Mouse (Mus musculus): ENCODE measurements around the gene Atp10a.

Atp10a gene

DNA sequence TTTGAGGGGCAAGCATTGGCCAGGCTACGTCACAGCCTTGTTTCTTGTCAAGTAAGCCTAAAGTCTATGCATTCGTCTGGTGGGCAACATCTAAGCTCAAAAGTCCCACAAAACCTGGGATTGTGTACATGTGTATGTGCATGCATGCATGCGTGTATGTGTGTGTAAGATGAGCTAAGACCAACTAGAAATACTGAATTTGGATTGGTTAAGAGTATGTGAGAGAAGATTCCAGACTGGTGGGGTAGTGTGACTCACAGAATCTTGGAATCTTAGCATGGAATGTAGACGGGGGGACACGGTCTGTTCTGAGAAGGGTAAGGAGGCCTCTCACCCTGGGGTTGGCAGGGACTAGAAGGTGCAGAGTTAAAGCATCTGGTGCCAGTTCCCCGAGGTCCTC is at the start of gene Atp10a:
Gene Atp10a, plus strand, starts transcription at position 301 of the 400 bp plus-strand sequence.
- DNase-seq (ENCODE audit: low spot score in 2 of 2): no peak

DNA sequence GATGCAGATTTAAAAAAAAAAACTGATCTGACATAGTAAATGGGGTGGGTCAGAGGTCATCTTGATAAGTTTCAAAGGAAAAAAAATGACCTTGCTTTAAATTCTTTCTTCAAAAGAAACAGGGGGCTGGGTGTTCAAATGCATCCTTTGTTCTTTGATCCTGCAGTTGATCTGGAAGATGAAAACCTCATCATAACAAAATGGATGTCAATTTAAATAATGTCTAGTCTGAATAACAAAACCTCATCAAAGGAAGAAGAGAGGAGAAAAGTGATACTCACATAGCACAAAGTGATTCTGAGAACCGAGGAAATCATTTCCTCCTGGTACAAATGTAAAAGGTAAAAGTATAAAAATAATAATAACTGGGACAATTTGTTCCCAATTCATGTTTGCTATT is 37.9 kb upstream of the Atp10a start:
- DNase-seq (ENCODE audit: low spot score in 2 of 2): no peak

DNA sequence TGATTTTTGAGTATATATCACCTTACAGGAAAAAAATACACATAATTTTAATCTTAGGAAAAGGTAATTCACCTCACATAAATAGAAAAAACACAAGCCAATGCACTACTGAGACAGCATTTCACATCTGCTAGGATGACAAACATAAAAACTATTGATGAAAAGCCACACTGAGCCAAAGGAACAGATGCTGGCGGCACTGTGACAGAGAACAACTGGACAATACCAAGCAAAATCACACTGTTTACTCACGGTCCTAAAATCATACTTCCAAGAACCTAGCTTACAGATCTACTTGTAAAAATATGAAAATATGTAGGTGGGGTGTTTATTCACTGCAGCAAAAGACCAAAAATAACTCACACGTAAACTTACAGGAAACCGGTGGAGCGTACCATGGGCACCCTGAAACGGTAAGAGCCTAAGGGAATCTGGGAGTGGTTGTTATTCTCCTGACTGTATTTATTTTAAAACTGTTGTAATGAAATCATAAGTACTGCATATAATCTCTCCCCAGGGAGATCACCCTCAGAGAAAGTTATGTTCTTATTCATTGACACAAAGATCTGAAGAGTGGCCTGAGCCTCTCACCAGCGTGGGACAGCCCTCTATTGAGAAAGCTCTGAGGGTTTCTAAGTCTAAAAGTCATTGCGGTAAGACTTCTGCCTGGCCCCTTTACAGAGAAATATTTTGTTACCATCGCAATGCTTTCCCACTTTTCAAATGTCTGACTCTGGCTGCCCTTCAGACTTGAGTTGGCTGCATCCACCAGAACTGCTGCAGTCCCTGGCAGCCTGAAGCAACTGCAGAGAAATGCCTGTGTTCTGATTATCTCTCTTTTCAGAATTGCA is 29.4 kb upstream of the Atp10a start:
- DNase-seq (ENCODE audit: low spot score in 2 of 2): no peak

DNA sequence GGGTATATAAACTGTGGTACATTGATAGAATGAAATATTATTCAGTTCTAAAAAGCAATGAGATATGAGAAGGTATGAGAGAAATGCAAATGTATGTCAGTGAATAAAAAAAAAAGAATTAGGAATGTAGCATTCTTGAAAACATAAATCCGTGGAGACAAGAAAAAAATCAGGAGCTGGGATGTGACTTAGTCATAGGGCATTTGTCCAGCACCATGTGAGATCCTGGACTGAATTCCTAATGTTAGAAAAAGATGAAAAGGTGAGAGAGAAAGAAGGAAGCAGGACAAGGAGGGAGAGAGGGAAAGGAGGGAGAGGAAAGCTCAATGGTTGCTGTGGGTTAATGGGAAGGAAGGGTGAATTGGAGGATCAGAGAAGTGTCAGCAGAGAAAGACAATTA is 28.6 kb upstream of the Atp10a start:
- no peak for DNase-seq (ENCODE audit: low spot score in 2 of 2)

DNA sequence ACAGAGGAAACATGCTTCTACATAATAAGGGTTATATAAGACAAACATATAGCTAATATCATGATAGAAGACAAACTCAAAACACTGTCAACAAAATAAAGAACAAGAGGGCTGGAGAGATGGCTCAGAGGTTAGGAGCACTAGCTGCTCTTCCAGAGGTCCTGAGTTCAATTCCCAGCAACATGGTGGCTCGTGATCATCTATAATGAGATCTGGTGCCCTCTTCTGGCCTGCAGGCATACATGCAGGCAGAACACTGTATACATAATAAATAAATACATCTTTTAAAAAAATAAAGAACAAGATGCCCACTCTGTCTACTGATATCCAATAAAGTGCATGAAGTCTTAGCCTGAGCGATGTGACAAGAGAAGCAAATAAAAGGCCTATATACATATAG is 26.7 kb upstream of the Atp10a start:
- DNase-seq (ENCODE audit: low spot score in 2 of 2): no peak

DNA sequence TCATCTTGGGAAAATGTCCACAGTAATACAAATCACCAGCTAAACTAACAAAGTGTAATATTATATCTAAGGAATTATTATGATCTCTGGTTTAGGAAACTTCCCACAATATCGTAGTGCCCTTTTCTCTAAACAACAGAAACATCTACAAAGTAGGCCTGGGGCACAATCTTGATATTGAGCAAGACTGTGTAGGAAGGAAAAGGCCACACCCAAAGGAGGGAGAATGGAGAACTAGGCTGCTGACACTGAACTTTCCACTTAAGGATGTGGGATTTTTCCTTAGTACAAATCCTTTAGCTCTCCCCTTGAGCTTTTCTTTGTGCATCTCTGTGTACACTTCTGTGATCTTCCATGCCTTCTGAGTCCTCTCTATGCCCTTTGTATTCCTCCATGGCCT is 22.3 kb upstream of the Atp10a start:
- no peak for DNase-seq (ENCODE audit: low spot score in 2 of 2)

DNA sequence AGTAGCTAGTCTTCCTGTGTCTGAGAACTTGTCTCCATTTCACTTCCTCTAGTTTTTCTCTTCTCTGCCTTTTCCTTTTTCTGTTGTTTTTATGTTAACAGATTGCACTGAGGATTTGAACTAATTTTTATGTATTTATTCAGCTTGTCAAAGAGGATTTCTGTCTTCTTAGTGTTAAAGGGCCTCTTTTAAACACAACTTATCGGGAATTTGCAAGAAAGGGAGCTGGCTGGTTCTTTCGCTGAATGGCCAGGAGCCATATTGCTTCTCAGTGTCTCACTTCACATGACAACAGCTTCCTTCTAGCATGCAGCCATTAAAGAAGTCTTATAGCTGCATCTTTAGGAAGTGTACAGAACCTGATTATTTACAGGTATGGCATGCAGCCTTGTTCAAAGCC is 16.3 kb upstream of the Atp10a start:
- no peak for DNase-seq (ENCODE audit: low spot score in 2 of 2)

DNA sequence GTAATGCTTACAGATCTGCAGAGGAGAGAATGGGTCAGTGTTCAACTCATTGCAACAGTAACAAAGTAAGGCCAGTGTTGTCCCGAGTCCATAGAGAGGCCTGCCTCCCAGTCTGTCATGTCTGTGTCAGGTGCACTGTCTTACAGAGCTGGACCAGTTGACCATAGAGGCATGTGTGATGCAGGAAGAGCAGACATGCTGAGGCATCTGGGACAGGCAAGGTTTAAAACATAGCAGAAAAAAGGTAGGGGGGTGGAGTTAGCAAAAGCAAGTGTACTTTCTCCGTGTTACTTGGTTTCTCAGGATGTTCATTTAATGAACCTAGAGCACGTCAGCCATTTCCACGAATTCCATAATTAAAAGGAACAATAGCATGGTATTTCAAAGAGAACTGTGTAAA is 15.5 kb upstream of the Atp10a start:
- DNase-seq (ENCODE audit: low spot score in 2 of 2): no peak

DNA sequence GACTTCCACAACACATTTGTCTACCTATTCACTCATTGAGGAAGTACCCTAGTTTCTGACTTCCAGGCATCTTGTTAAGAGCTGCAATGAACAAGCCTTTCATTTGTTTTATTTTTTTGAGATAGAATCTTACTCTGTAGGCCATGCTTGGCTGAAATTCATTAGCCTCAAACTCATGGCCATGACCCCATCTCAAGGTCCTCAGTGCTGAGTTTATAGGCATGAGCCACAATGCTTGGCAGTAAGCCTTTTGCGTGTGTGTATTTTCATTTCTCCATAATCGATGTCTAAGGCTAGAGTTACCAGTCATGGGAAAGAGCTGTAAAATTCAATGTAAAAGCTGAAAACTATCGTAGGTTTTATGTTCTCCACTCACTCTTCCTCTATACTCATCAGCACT is 14.1 kb upstream of the Atp10a start:
- DNase-seq (ENCODE audit: low spot score in 2 of 2): no peak

DNA sequence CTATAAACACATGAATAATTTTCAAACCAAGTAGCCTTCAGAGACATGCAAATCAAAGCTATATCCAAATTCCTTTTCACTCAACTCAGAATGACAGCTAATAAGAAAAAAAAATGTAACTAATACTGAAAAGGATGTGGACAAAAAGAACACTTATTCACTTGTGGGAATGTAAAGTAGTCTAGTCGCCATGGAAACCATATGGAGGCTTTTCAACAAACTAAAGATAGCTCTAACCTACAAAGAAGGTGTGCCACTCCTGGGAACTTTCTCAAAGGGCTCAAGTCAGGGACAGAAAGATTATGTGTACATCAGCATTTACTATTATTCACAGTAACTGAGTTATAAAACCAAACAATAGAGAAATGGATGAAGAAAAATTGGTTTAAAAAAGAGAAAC is 8.6 kb upstream of the Atp10a start:
- no peak for DNase-seq (ENCODE audit: low spot score in 2 of 2)

DNA sequence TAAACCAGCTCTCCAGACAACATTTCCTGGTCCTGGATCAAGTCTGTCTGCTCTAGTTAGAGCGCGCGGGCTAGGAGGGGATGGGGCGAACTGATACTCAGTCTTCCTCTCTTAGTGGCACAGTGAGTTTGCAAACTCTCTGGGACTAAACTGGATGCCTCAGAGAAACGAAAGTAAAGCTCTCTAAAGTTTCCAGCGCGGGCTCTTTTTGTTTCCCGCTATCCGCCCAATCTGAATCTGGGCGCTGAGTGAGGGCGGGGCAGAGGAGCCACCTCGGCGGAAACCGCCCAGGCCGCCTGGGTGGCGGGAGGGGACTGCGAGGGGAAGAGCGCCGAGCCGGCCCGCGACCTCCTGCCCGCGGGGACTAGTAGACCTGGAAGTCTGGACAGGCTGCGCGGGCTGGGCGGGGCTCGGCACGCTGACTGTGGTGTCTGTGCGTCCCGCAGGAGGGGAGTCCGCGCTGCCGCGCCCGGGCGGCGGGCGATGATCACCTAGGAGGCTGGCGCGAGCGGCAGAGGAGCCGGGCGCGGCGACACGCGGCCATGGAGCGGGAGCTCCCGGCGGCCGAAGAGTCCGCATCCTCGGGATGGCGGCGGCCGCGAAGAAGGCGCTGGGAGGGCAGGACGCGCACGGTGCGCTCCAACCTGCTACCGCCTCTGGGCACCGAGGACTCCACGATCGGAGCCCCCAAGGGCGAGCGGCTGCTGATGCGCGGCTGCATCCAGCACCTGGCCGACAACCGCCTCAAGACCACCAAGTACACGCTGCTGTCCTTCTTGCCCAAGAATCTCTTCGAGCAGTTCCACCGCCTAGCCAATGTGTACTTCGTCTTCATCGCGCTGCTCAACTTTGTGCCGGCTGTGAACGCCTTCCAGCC is 2.2 kb downstream of the Atp10a start:
- peak; percentile 67 to 73 for DNase-seq (ENCODE audit: low spot score in 2 of 2)

DNA sequence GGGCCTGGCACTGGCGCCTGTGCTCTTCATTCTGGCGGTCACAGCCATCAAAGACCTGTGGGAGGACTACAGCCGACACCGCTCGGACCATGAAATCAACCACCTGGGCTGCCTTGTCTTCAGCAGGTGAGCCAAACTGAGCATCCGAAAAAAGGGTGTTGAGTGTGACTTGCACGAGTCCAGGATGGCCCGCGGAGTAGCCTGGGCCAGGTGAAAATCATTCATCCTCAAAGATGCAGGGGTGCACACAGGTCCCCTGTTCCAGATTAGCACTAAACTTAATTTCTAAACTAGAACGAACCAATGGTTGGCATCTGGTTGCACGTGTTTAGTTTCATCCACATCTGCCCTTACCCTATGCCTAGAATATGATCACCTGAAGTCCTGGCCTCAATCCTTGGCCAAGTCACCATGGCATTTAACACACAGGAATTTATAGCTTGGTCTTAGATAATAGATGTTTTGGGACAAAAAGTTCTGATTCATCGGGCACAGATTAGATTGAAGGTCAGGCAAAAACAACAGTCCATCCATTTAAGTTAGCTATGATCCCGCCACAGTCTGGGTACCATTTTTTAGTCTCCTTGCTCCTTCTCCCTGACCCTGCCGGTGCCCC is 2.9 kb downstream of the Atp10a start:
- DNase-seq (ENCODE audit: low spot score in 2 of 2): peak in 1 of 2 experiments; percentile 26

DNA sequence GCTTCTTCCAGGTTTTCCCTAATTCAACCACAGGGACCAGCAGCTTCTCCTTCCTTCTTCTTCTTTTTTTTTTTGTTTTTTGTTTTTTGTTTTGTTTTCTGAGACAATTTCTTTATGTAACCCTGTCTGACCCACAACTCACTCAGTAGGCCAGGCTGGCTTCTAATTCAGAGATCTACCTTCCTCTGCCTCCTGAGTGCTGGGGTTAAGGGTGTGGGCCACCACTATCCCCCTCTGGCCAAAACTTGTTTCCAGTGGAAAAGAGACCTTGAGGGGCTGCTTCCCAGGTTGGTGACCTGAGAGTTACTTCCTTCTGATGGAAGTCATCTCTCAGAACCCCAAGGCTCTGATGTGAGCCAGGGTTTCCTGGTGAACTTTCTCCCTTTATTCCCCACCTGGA is 4.1 kb downstream of the Atp10a start:
- DNase-seq (ENCODE audit: low spot score in 2 of 2): no peak

DNA sequence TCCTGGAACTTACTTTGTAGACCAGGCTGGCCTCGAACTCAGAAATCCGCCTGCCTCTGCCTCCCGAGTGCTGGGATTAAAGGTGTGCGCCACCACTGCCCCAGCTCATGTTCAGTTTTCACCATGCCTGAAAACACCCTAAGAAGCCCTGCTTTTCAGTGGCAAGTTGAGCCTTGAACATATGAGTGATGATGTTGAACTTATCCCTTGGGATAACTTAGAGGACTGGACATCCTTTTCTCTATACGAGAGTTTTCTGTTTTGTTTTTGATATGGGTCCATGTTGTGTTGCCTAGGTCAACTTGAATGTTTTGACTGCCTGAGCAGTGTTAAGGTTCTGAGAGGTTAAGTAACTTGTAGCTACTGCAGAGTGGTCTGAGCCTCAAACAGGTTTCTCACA is 4.7 kb downstream of the Atp10a start:
- no peak for DNase-seq (ENCODE audit: low spot score in 2 of 2)

DNA sequence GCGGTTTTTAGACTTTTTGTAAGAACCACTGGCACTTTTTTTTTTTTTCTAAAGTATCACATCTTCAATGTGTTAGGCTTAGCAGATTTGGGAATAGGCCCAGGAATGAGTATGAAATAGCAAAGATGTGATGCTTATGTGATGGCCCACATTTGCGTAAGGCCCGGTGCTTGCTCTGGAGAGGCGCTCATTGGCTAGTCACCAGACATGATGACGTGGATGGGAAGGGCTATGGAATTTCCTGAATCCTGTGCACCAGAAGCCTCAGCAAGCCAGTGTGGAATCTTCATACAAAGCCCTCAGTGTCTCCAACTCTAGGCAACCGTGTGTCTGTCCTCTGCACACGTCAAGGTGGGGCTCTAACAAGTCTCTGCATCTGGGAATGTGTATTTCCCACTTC is 5.1 kb downstream of the Atp10a start:
- no peak for DNase-seq (ENCODE audit: low spot score in 2 of 2)

DNA sequence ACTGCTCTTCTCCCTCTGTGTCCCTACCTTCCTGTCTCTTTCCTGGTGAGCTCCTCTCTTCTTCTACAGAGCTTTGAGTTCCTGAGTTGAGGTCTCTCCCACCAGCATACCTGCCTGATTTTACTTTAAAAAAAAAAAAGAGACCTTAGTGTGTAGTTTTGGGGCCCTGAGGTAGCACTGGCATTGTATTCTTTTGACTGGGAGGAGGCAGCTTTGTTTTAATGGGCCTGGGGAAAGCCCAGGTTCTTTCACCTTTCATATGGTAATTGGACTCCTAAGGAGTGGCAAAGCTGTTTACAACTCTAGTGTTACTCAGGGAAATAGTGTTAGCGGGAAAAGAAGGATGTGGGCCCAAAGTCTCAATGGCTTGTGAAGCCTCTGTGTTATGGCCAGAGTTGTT is 12.7 kb downstream of the Atp10a start:
- DNase-seq (ENCODE audit: low spot score in 2 of 2): no peak

DNA sequence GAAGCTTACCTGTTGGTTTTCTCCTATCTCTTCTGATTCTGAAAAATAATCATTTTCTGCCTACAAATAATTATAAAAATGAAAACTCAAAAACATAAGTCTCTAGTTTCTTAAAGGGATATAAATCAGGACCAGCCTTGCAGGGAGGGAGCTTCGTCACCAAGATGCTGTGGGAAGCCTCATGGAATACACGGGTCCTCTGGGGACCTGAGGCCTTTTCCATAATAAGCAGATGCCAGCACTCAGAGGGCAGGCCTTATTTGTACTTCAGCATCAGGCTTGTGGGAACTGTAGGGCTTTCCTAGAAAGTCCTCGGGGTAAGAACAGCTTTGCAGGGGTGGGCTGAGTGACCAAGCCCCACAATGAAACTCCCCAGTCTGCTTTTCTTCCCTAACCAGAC is 20.1 kb downstream of the Atp10a start:
- DNase-seq (ENCODE audit: low spot score in 2 of 2): no peak

DNA sequence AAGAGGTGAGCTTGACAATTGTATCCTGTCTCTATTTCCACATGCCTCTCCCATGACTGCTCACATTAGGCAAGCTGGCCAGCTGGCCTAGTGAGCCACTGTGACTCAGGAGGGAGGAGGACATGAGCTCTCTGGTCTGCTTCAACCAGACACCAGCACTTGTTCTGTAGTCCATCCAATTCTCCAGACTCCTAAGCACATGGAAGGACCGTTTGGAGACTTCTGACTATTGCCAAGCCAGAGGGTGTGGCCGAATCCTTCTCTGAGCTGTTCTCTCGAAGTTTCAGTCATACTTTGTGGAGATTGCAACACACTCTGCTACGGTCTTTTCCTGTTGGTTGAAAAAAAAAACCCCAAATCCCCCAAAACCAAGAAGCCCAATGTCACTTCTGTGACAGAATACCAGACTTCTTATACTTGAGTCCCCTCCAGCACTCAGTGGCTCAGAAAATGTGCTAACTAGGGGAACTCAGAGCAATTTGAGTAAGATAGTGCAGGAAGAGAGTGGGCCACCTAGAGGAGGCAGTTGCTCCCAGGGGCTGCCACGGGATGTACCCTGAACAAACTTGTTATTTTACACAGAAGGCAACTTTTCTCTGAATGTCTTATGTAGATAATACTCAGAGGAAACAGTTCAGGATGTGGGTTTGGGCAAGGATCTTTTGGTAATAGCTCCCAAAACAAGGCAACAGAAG is 21.3 kb downstream of the Atp10a start:
- DNase-seq (ENCODE audit: low spot score in 2 of 2): peak; percentile 40 to 52

DNA sequence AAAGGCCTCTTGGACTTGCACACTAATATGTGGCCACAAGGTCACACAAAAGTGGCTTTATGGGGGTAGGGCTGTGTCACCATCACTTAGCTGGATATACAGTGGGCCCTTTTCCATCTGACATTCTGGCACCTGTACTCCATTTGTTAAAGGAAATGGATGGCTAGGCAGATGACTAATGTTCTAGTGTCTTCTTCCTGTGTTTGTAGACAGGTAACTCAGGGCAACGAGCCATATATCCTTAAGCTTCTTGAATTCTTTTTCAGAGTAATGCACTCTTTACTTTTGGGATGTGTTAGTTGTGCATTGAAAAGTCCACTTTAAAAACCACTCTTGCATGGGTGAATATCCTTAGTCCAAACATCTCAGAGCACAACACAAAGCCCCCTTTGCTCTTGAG is 30.0 kb downstream of the Atp10a start:
- DNase-seq (ENCODE audit: low spot score in 2 of 2): no peak

DNA sequence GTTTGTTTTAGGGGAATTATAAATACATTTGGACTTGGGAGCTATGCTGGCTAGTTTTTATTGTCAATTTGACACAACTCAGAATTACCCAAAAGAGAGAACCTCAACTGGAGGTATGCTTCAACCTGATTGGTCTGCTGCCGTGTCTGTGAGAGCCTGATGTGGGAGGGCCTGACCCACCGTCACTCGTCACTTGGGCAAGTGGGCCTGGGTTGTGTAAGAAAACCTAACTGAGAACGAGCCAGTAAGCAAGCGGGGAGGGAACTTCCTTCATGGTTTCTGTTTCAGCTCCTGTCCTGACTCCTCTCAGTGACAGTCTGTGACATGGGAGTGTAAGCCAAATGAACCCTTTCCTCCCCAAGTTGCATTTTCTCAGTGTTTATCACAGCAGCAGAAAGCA is 30.6 kb downstream of the Atp10a start:
- DNase-seq (ENCODE audit: low spot score in 2 of 2): no peak

DNA sequence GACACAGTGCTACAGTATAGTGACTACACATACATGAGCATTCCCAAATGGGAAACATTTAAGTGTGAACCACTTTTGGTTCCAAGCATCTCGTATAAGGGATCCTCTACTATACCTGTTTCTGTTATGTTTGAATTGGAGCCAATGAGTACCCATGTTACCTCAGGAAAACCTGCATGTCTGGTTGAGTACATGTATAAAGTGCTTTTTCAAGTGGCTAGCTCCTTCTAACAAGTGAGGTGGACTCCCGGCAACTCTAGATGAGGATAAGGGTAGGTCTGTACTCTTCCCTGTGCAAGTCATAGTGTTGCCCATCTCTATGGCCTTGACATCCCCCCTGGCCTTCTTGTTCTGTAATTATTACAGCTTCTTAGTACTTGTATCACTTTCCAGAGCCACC is 31.0 kb downstream of the Atp10a start:
- no peak for DNase-seq (ENCODE audit: low spot score in 2 of 2)
